Mouse (Mus musculus) MEL (cell line): ENCODE results near the gene Scaf11. TPM values are rescaled to one million over a fixed set of nuclear protein-coding genes. Genes with fewer than 3 reads are reported as not detected.

Experiments
- DNase-seq: peaks from one replicate; pipeline ENCODE4 v3.0.0; 2011; ENCODE audit warnings: low read depth, low spot score
- H3K27ac ChIP-seq: 2 replicates; pipeline ENCODE4 v1.5.1; 2012; ENCODE audit warnings: low read depth, mild to moderate bottlenecking, control low read depth, low read length, moderate library complexity; ENCODE audit not compliant: control insufficient read depth
- H3K27me3 ChIP-seq, 2 experiments: fragments of 150-350 bp in 1 of 2; sonication (generic) in 1 of 2; 2 replicates each; pipeline ENCODE4 v1.6.1; 2012; ENCODE audit warnings: low read length in 2 of 2, mild to moderate bottlenecking in 2 of 2, improper control_type of control experiment in 1 of 2, moderate library complexity in 1 of 2; ENCODE audit not compliant: insufficient read depth in 2 of 2, control insufficient read depth in 1 of 2
- H3K36me3 ChIP-seq, 2 experiments: 2 replicates each; pipeline ENCODE4 v1.6.1; 2012 to 2014; ENCODE audit warnings: low read length in 2 of 2, improper control_type of control experiment in 1 of 2, inconsistent platforms in 1 of 2, mild to moderate bottlenecking in 1 of 2; ENCODE audit not compliant: insufficient read depth in 2 of 2, control insufficient read depth in 1 of 2
- H3K4me1 ChIP-seq, 2 experiments: fragments of 150-350 bp in 1 of 2; sonication (generic) in 1 of 2; 2 replicates each; pipeline ENCODE4 v1.6.1; 2012; ENCODE audit warnings: low read length in 2 of 2, improper control_type of control experiment in 1 of 2, mild to moderate bottlenecking in 1 of 2; ENCODE audit not compliant: insufficient read depth in 2 of 2, control insufficient read depth in 1 of 2
- H3K4me3 ChIP-seq, 2 experiments: fragments of 150-350 bp in 1 of 2; sonication (generic) in 1 of 2; 2 replicates each; pipeline ENCODE4 v1.5.1; 2012; ENCODE audit warnings: low read depth in 2 of 2, low read length in 2 of 2, mild to moderate bottlenecking in 2 of 2, moderate library complexity in 2 of 2, control low read depth in 1 of 2, improper control_type of control experiment in 1 of 2; ENCODE audit not compliant: control insufficient read depth in 1 of 2, insufficient read depth in 1 of 2
- H3K79me2 ChIP-seq: 2 replicates; pipeline ENCODE4 v1.6.1; 2012; ENCODE audit warnings: mild to moderate bottlenecking, low read length, moderate library complexity; ENCODE audit not compliant: control insufficient read depth, poor library complexity, insufficient read depth
- H3K9ac ChIP-seq: 2 replicates; pipeline ENCODE4 v1.6.1; 2012; ENCODE audit warnings: low read depth, mild to moderate bottlenecking, control low read depth, low read length, moderate library complexity; ENCODE audit not compliant: control insufficient read depth, poor library complexity, severe bottlenecking
- H3K9me3 ChIP-seq: fragments of 150-350 bp; sonication (generic); replicated peaks from 2 replicates; pipeline ENCODE4 v1.6.1; 2012; ENCODE audit warnings: mild to moderate bottlenecking, low read length, improper control_type of control experiment, moderate library complexity; ENCODE audit not compliant: insufficient read depth
- CHD2 ChIP-seq: IDR thresholded peaks from 2 replicates; pipeline ENCODE4 v1.6.1; 2011; ENCODE audit warnings: low read length, improper control_type of control experiment
- CTCF ChIP-seq, 3 experiments: IDR thresholded peaks in 2 of 3; conservative IDR thresholded peaks in 1 of 3; 2 replicates each; pipeline ENCODE4 v1.5.1; 2011 to 2012; ENCODE audit warnings: low read length in 3 of 3, low read depth in 2 of 3, mild to moderate bottlenecking in 2 of 3, improper control_type of control experiment in 1 of 3, inconsistent platforms in 1 of 3, mixed read lengths in 1 of 3, moderate library complexity in 1 of 3; ENCODE audit not compliant: control insufficient read depth in 1 of 3, insufficient read depth in 1 of 3, poor library complexity in 1 of 3, severe bottlenecking in 1 of 3
- ELF1 ChIP-seq: IDR thresholded peaks from 2 replicates; pipeline ENCODE4 v1.6.1; 2014; ENCODE audit warnings: low read depth, mild to moderate bottlenecking, inconsistent platforms, low read length, improper control_type of control experiment, moderate library complexity
- EP300 ChIP-seq, 2 experiments: IDR thresholded peaks; 2 replicates each; pipeline ENCODE4 v1.6.1; 2011; ENCODE audit warnings: improper control_type of control experiment in 2 of 2, low read length in 2 of 2, low read depth in 1 of 2, mild to moderate bottlenecking in 1 of 2
- ETS1 ChIP-seq: IDR thresholded peaks from 2 replicates; pipeline ENCODE4 v1.6.1; 2012; ENCODE audit warnings: low read depth, mild to moderate bottlenecking, inconsistent platforms, low read length, improper control_type of control experiment, moderate library complexity
- GATA1 ChIP-seq: IDR thresholded peaks from 2 replicates; pipeline ENCODE4 v1.6.1; 2011; ENCODE audit warnings: low read depth, low read length, improper control_type of control experiment
- HCFC1 ChIP-seq: IDR thresholded peaks from 2 replicates; pipeline ENCODE4 v1.6.1; 2012; ENCODE audit warnings: low read depth, mild to moderate bottlenecking, inconsistent platforms, low read length, improper control_type of control experiment, moderate library complexity
- JUND ChIP-seq: IDR thresholded peaks from 2 replicates; pipeline ENCODE4 v1.6.1; 2011; ENCODE audit warnings: low read depth, mild to moderate bottlenecking, improper control_type of control experiment, low read length
- MAX ChIP-seq: IDR thresholded peaks from 2 replicates; pipeline ENCODE4 v1.6.1; 2011; ENCODE audit warnings: low read length, improper control_type of control experiment
- MAZ ChIP-seq: IDR thresholded peaks from 2 replicates; pipeline ENCODE4 v1.6.1; 2012; ENCODE audit warnings: low read depth, mild to moderate bottlenecking, inconsistent platforms, low read length, improper control_type of control experiment
- MEF2A ChIP-seq: IDR thresholded peaks from 2 replicates; pipeline ENCODE4 v1.6.1; 2014; ENCODE audit warnings: low read depth, mild to moderate bottlenecking, inconsistent platforms, low read length, improper control_type of control experiment; ENCODE audit not compliant: poor library complexity, insufficient replicate concordance, severe bottlenecking; ENCODE audit errors: extremely low read depth
- MYC ChIP-seq: IDR thresholded peaks from 2 replicates; pipeline ENCODE4 v1.6.1; 2011; ENCODE audit warnings: low read depth, mild to moderate bottlenecking, low read length, improper control_type of control experiment, moderate library complexity
- NELFE ChIP-seq: IDR thresholded peaks from 2 replicates; pipeline ENCODE4 v1.6.1; 2011; ENCODE audit warnings: low read depth, low read length, improper control_type of control experiment
- POLR2A ChIP-seq, 2 experiments: IDR thresholded peaks; 2 replicates each; pipeline ENCODE4 v1.6.1; 2011 to 2012; ENCODE audit warnings: low read length in 2 of 2, mild to moderate bottlenecking in 2 of 2, control low read depth in 1 of 2, improper control_type of control experiment in 1 of 2, low read depth in 1 of 2, moderate library complexity in 1 of 2; ENCODE audit not compliant: control insufficient read depth in 1 of 2, insufficient read depth in 1 of 2, poor library complexity in 1 of 2
- RAD21 ChIP-seq: IDR thresholded peaks from 2 replicates; pipeline ENCODE4 v1.6.1; 2011; ENCODE audit warnings: mild to moderate bottlenecking, low read depth, low read length, improper control_type of control experiment
- SIN3A ChIP-seq: IDR thresholded peaks from 2 replicates; pipeline ENCODE4 v1.6.1; 2012; ENCODE audit warnings: low read length, improper control_type of control experiment, inconsistent platforms
- TAL1 ChIP-seq: IDR thresholded peaks from 2 replicates; pipeline ENCODE4 v1.6.1; 2012; ENCODE audit warnings: mild to moderate bottlenecking, inconsistent platforms, low read length, moderate library complexity, mixed read lengths
- TBP ChIP-seq: IDR thresholded peaks from 2 replicates; pipeline ENCODE4 v1.8.0; 2011; ENCODE audit warnings: low read depth, low read length, improper control_type of control experiment
- TCF12 ChIP-seq: IDR thresholded peaks from 2 replicates; pipeline ENCODE4 v1.6.1; 2014; ENCODE audit warnings: low read depth, mild to moderate bottlenecking, inconsistent platforms, low read length, improper control_type of control experiment, moderate library complexity
- USF2 ChIP-seq, 2 experiments: IDR thresholded peaks; 2 replicates each; pipeline ENCODE4 v1.6.1; 2011 to 2012; ENCODE audit warnings: improper control_type of control experiment in 2 of 2, low read length in 2 of 2, borderline replicate concordance in 1 of 2, inconsistent platforms in 1 of 2, low read depth in 1 of 2, mild to moderate bottlenecking in 1 of 2; ENCODE audit not compliant: insufficient read depth in 1 of 2
- ZC3H11A ChIP-seq: IDR thresholded peaks from 2 replicates; pipeline ENCODE4 v1.6.1; 2012; ENCODE audit warnings: low read depth, mild to moderate bottlenecking, inconsistent platforms, low read length, improper control_type of control experiment
- ZKSCAN1 ChIP-seq: IDR thresholded peaks from 2 replicates; pipeline ENCODE4 v1.6.1; 2012; ENCODE audit warnings: low read depth, mild to moderate bottlenecking, inconsistent platforms, low read length, improper control_type of control experiment, moderate library complexity
- ZMIZ1 ChIP-seq: IDR thresholded peaks from 2 replicates; pipeline ENCODE4 v1.6.1; 2012; ENCODE audit warnings: low read depth, mild to moderate bottlenecking, inconsistent platforms, low read length, improper control_type of control experiment, moderate library complexity
- ZNF384 ChIP-seq: IDR thresholded peaks from 2 replicates; pipeline ENCODE4 v1.6.1; 2012; ENCODE audit warnings: low read depth, mild to moderate bottlenecking, inconsistent platforms, low read length, improper control_type of control experiment
- polyA plus RNA-seq, 2 experiments: library from polyadenylated mRNA; stranded (reverse) in 1 of 2; unstranded in 1 of 2; fragments of >175 nt in 1 of 2; fragments of >200 nt in 1 of 2; gene quantifications; 2 replicates each; pipeline versions ENCODE4 v1.2.1 to v1.2.4; 2012; ENCODE audit warnings: low replicate concordance in 2 of 2, low read depth in 1 of 2; ENCODE audit not compliant: insufficient read length in 2 of 2, insufficient read depth in 1 of 2, missing spikeins in 1 of 2
- total RNA-seq: library from RNA; depleted of rRNA; stranded (reverse); fragments of 300-350 nt; gene quantifications from 2 replicates; pipeline ENCODE4 v1.2.3, GENCODE M21; 2012

The Scaf11 gene
- total and polyA plus RNA-seq, 3 experiments: 137 to 242 (median 165) TPM

DNA sequence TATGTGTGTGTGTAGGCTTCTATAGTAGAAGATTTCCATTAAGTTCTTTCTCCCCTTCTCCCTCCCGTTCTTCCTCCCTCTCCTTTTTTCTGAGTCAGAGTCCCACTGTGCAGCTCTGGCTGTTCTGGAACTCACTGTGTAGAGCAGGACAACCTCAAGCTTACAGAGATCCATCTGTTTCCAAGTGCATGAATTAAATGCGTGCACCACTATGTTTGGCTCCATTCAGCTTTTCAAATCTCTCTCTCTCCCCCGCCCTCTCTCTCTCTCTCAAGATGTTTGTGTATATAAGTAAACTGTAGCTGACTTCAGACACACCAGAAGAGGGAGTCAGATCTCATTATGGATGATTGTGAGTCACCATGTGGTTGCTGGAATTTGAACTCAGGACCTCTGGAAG lies 20.2 kb upstream of the Scaf11 start:
- Histone ChIP-seq H3K27me3 (no peaks in the 10 kb centered on the region; a peak in 1 of 4 replicates), H3K4me1 (peaks cover 0 to 3% of the 10 kb centered on the region in 2 experiments; a peak in 1 of 4 replicates), H3K36me3 (no peaks in the 10 kb centered on the region), H3K27ac (no peak overlapping the region), H3K4me3 (no peak overlapping the region), H3K79me2 (no peaks in the 10 kb centered on the region), H3K9ac (no peak overlapping the region), H3K9me3 (no peaks in the 10 kb centered on the region)
- DNase-seq: no peak
- TF ChIP-seq TBP (no peak), MYC (no peak), ELF1 (no peak), SIN3A (no peak), NELFE (no peak), MAX (no peak), POLR2A (IDR thresholded peaks at IDR 0.05; ENCODE audit: control insufficient read depth in 1 of 2, insufficient read depth in 1 of 2, low read depth in 1 of 2, low read length in 2 of 2, poor library complexity in 1 of 2) (no peak), MEF2A (no peak), CTCF (IDR thresholded peaks at IDR 0.05 in 2 of 3, conservative IDR thresholded peaks at IDR 0.05 in 1 of 3; ENCODE audit: control insufficient read depth in 1 of 3, insufficient read depth in 1 of 3, low read depth in 2 of 3, low read length in 3 of 3, poor library complexity in 1 of 3, severe bottlenecking in 1 of 3) (no peak), HCFC1 (no peak), TAL1 (no peak), ZKSCAN1 (no peak), ZMIZ1 (no peak)

GRCm38 (mm10) chr15:96478006-96478405 lies 17.4 kb upstream of the Scaf11 start:
- DNase-seq: no peak
- H3K4me3 ChIP-seq: no peak overlapping the region
- no peaks in the 10 kb centered on the region for H3K79me2 ChIP-seq
- H3K27ac ChIP-seq: no peak overlapping the region
- no peaks in the 10 kb centered on the region for H3K27me3 ChIP-seq
- TF ChIP-seq TCF12: no peak
- TF ChIP-seq EP300 (IDR thresholded peaks at IDR 0.05; ENCODE audit: low read depth in 1 of 2, low read length in 2 of 2): no peak
- TF ChIP-seq MAX: no peak
- no peak for TF ChIP-seq MAZ
- no peak for TF ChIP-seq CHD2
- no peak for TF ChIP-seq ETS1
- TF ChIP-seq USF2 (IDR thresholded peaks at IDR 0.05; ENCODE audit: borderline replicate concordance in 1 of 2, insufficient read depth in 1 of 2, low read depth in 1 of 2, low read length in 2 of 2): no peak
- TF ChIP-seq RAD21: no peak
- TF ChIP-seq JUND: no peak
- no peak for TF ChIP-seq GATA1
- TF ChIP-seq ZNF384: no peak
- no peak for TF ChIP-seq ZC3H11A
- TF ChIP-seq TAL1: no peak
- no peak for TF ChIP-seq MEF2A
- no peak for TF ChIP-seq ZMIZ1
- no peak for TF ChIP-seq NELFE
- no peak for TF ChIP-seq HCFC1
- no peak for TF ChIP-seq CTCF (IDR thresholded peaks at IDR 0.05 in 2 of 3, conservative IDR thresholded peaks at IDR 0.05 in 1 of 3; ENCODE audit: control insufficient read depth in 1 of 3, insufficient read depth in 1 of 3, low read depth in 2 of 3, low read length in 3 of 3, poor library complexity in 1 of 3, severe bottlenecking in 1 of 3)
- TF ChIP-seq ZKSCAN1: no peak
- H3K36me3 ChIP-seq: peaks cover 0 to 2% of the 10 kb centered on the region in 2 experiments; a peak in 1 of 4 replicates
- no peak overlapping the region for H3K9ac ChIP-seq
- H3K4me1 ChIP-seq: peaks cover 2 to 7% of the 10 kb centered on the region in 2 experiments; a peak in 3 of 4 replicates
- H3K9me3 ChIP-seq: no peaks in the 10 kb centered on the region
